In genomic region chr10:120477501-120477900, GRCm38 (mm10) we compare ENCODE assay signal across 8 mouse cellular contexts. TPM values are rescaled to one million over a fixed set of nuclear protein-coding genes. Genes with fewer than 3 reads are reported as not detected.
DNase-seq lines count a peak whose midpoint lies in the region; ATAC-seq and TF ChIP-seq lines count a peak whose summit lies in the region.

No protein-coding gene starts in this region.

- peaks cover 46% of the 10 kb centered on the region for H3K4me1 ChIP-seq in embryonic facial prominence, embryonic 10.5 days
- H3K4me1 ChIP-seq in hindbrain, embryonic 15.5 days (replicated peaks) = peaks cover 42% of the 10 kb centered on the region
- peaks cover 3% of the 10 kb centered on the region; the same call in 1 of the 2 replicates for H3K4me1 ChIP-seq in lung, postnatal 0 days (ENCODE audit: insufficient read depth, low read depth, low read length)

- TF ChIP-seq EP300 in lung, postnatal 0 days (IDR thresholded peaks at IDR 0.05) = no peak

- H3K9me3 ChIP-seq in embryonic facial prominence, embryonic 10.5 days = no peaks in the 10 kb centered on the region
- H3K9me3 ChIP-seq in hindbrain, embryonic 15.5 days = no peaks in the 10 kb centered on the region
- no peaks in the 10 kb centered on the region for H3K9me3 ChIP-seq in lung, postnatal 0 days (ENCODE audit: low read length)

- ATAC-seq in hindbrain, embryonic 15.5 days (ENCODE audit: low FRiP score, low read depth) = peak; percentile 49; the same call in 1 of the 2 replicates
- peak; percentile 16 for ATAC-seq in lung, postnatal 0 days

- DNase-seq in right cerebral cortex, postnatal 25 days = peak; percentile 4
- no peak for DNase-seq in right cerebral cortex, postnatal 36 days (ENCODE audit: low spot score in 2 of 2)
- DNase-seq in embryonic facial prominence, embryonic 10.5 days (ENCODE audit: low spot score) = peak; percentile 59
- DNase-seq in lung, postnatal 0 days (ENCODE audit: low spot score) = no peak
- DNase-seq in spleen, adult 12 weeks (ENCODE audit: low spot score) = no peak
- no peak for DNase-seq in spleen, postnatal 36 days (ENCODE audit: low spot score in 2 of 2)
- DNase-seq in natural killer cell, adult 2 months (ENCODE audit: low spot score in 2 of 2) = no peak

- H3K9ac ChIP-seq in hindbrain, embryonic 15.5 days = peak overlapping the region; percentile 37
- 0 out of 2 replicates have a peak overlapping the region, but pooled peaks have one; percentile 26 for H3K9ac ChIP-seq in lung, postnatal 0 days (replicated peaks; ENCODE audit: low read depth)

- H3K4me3 ChIP-seq in embryonic facial prominence, embryonic 10.5 days = peak overlapping the region; percentile 98
- H3K4me3 ChIP-seq in hindbrain, embryonic 15.5 days = peak overlapping the region; percentile 69
- H3K4me3 ChIP-seq in lung, postnatal 0 days (ENCODE audit: low read depth, low read length) = peak overlapping the region; percentile 71

- peak overlapping the region; percentile 93 for H3K4me2 ChIP-seq in hindbrain, embryonic 15.5 days
- peak overlapping the region; percentile 96 for H3K4me2 ChIP-seq in lung, postnatal 0 days (replicated peaks; ENCODE audit: low read depth, low read length)

- no peaks in the 10 kb centered on the region for H3K36me3 ChIP-seq in embryonic facial prominence, embryonic 10.5 days (replicated peaks)
- no peaks in the 10 kb centered on the region for H3K36me3 ChIP-seq in hindbrain, embryonic 15.5 days
- no peaks in the 10 kb centered on the region for H3K36me3 ChIP-seq in lung, postnatal 0 days (ENCODE audit: insufficient read depth, low read length)

- peak overlapping the region; percentile 100 for H3K27ac ChIP-seq in embryonic facial prominence, embryonic 10.5 days (replicated peaks)
- H3K27ac ChIP-seq in hindbrain, embryonic 15.5 days (replicated peaks) = no peak overlapping the region
- peak overlapping the region; percentile 61; the same call in 1 of the 2 replicates for H3K27ac ChIP-seq in lung, postnatal 0 days (ENCODE audit: low read length)

- WGBS in embryonic facial prominence, embryonic 10.5 days = under 1% methylated on average over 21 of the region's 21 CpGs
- under 1% methylated on average over 21 of the region's 21 CpGs for WGBS in hindbrain, embryonic 15.5 days
- under 1% methylated on average over 21 of the region's 21 CpGs for WGBS in lung, postnatal 0 days

- no peaks in the 10 kb centered on the region for H3K27me3 ChIP-seq in embryonic facial prominence, embryonic 10.5 days (replicated peaks; ENCODE audit: low read depth, poor library complexity, severe bottlenecking)
- peaks cover 6% of the 10 kb centered on the region; the same call in 1 of the 2 replicates for H3K27me3 ChIP-seq in hindbrain, embryonic 15.5 days
- 0 out of 2 replicates have a peak, but pooled peaks cover 5% of the 10 kb centered on the region for H3K27me3 ChIP-seq in lung, postnatal 0 days (replicated peaks; ENCODE audit: insufficient read depth, low read length)

- TF ChIP-seq CTCF in lung, postnatal 0 days (IDR thresholded peaks at IDR 0.05) = no peak

RNA-seq across cellular contexts. Expression of gene Hmga2, which starts 1.2 kb away (rescaled TPM):
- polyA plus RNA-seq in embryonic facial prominence, embryonic 10.5 days (2016; fragmentation: Nextera tagmentation; extraction: Ambion mirVana) = 90.0 and 94.0 TPM in 2 replicates
- polyA plus RNA-seq in hindbrain, embryonic 15.5 days (2015; fragmentation: Nextera tagmentation; extraction: Ambion mirVana) = 2.2 and 2.6 TPM in 2 replicates
- 2.2 and 3.0 TPM in 2 replicates for polyA plus RNA-seq in lung, postnatal 0 days (2015; fragmentation: Nextera tagmentation; extraction: Ambion mirVana)

Comparison
In these comparisons a context has a peak if more than half of its experiments do, and no peak if none do; other contexts are left out.
1. DNase-seq: peak in right cerebral cortex, postnatal 25 days (single experiment) and embryonic facial prominence, embryonic 10.5 days (single experiment); none in right cerebral cortex, postnatal 36 days (0 of 2), lung, postnatal 0 days (single experiment), spleen, adult 12 weeks (single experiment), spleen, postnatal 36 days (0 of 2) and natural killer cell, adult 2 months (0 of 2).
2. RNA of gene Hmga2, which starts 1.2 kb away (polyA plus RNA-seq): 90.0 to 94.0 TPM in embryonic facial prominence, embryonic 10.5 days; 2.2 to 2.6 TPM in hindbrain, embryonic 15.5 days and 2.2 to 3.0 TPM in lung, postnatal 0 days; every median in the first group is over 10 times any median in the second.
3. Peak in every context shown above with its lines, with median percentiles within 50 percentile points of each other: H3K4me3 ChIP-seq.